Mouse (Mus musculus) urinary bladder, postnatal 10 days (tissue): ENCODE measurements around the gene Zfp42.
"Not testable (repeated sequence)": the region's sequence is repeated elsewhere in the genome, so short reads cannot be mapped to it uniquely, and the experiment has no call there.

Experiments used
- DNase-seq: peaks from one replicate; pipeline ENCODE4 v3.0.0; 2022; ENCODE audit warnings: low spot score

Gene Zfp42

GRCm38 (mm10) chr8:43306896-43307295, at the start of gene Zfp42:
Gene Zfp42 (minus strand): TSS chr8:43306980.
- no peak for DNase-seq

GRCm38 (mm10) chr8:43356069-43356770, 49.4 kb upstream of the Zfp42 start:
- DNase-seq: no peak

GRCm38 (mm10) chr8:43352241-43352640, 45.5 kb upstream of the Zfp42 start:
- not testable (repeated sequence) for DNase-seq

GRCm38 (mm10) chr8:43338555-43338954, 31.8 kb upstream of the Zfp42 start:
- DNase-seq: no peak

- DNase-seq: no peak
Measured at GRCm38 (mm10) chr8:43333465-43333864, 26.7 kb upstream of the Zfp42 start.

GRCm38 (mm10) chr8:43331657-43332056, 24.9 kb upstream of the Zfp42 start:
- no peak for DNase-seq

- DNase-seq: no peak
Measured at GRCm38 (mm10) chr8:43329913-43330705, 23.3 kb upstream of the Zfp42 start.

GRCm38 (mm10) chr8:43328666-43329065, 21.9 kb upstream of the Zfp42 start:
- no peak for DNase-seq

GRCm38 (mm10) chr8:43320771-43321170, 14.0 kb upstream of the Zfp42 start:
- DNase-seq: no peak

GRCm38 (mm10) chr8:43308213-43308612, 1.4 kb upstream of the Zfp42 start:
- DNase-seq: no peak

GRCm38 (mm10) chr8:43305676-43306075, 1.1 kb downstream of the Zfp42 start:
- no peak for DNase-seq

GRCm38 (mm10) chr8:43299796-43300195, 7.0 kb downstream of the Zfp42 start:
- no peak for DNase-seq

- no peak for DNase-seq
Measured at GRCm38 (mm10) chr8:43295826-43296225, 11.0 kb downstream of the Zfp42 start.

GRCm38 (mm10) chr8:43294191-43294590, 12.6 kb downstream of the Zfp42 start:
- no peak for DNase-seq

- DNase-seq: no peak
Measured at GRCm38 (mm10) chr8:43290424-43291111, 16.2 kb downstream of the Zfp42 start.

GRCm38 (mm10) chr8:43289781-43290180, 17.0 kb downstream of the Zfp42 start:
- DNase-seq: no peak

GRCm38 (mm10) chr8:43288840-43289239, 17.9 kb downstream of the Zfp42 start:
- no peak for DNase-seq

- no peak for DNase-seq
Measured at GRCm38 (mm10) chr8:43287456-43287855, 19.3 kb downstream of the Zfp42 start.

- no peak for DNase-seq
Measured at GRCm38 (mm10) chr8:43283231-43283630, 23.5 kb downstream of the Zfp42 start.

- no peak for DNase-seq
Measured at GRCm38 (mm10) chr8:43278397-43278796, 28.4 kb downstream of the Zfp42 start.

- no peak for DNase-seq
Measured at GRCm38 (mm10) chr8:43260961-43261360, 45.8 kb downstream of the Zfp42 start.

GRCm38 (mm10) chr8:43257886-43258285, 48.9 kb downstream of the Zfp42 start:
- DNase-seq: no peak

- no peak for DNase-seq
Measured at GRCm38 (mm10) chr8:43255695-43256094, 51.1 kb downstream of the Zfp42 start.
